Mouse (Mus musculus) C2C12 (cell line): ENCODE data around the gene Zfand2b.

ENCODE experiments used
- CTCF ChIP-seq: IDR thresholded peaks from one replicate; pipeline ENCODE4 v1.5.1; 2011; ENCODE audit not compliant: control insufficient read depth, insufficient read depth, insufficient read length
- MYOD1 ChIP-seq: IDR thresholded peaks from one replicate; pipeline ENCODE4 v1.6.1; 2011; ENCODE audit warnings: low read depth; ENCODE audit not compliant: control insufficient read depth, insufficient read length
- USF1 ChIP-seq: IDR thresholded peaks from one replicate; pipeline ENCODE4 v1.6.1; 2011; ENCODE audit warnings: low read depth, mild to moderate bottlenecking, control low read depth, moderate library complexity

DNA sequence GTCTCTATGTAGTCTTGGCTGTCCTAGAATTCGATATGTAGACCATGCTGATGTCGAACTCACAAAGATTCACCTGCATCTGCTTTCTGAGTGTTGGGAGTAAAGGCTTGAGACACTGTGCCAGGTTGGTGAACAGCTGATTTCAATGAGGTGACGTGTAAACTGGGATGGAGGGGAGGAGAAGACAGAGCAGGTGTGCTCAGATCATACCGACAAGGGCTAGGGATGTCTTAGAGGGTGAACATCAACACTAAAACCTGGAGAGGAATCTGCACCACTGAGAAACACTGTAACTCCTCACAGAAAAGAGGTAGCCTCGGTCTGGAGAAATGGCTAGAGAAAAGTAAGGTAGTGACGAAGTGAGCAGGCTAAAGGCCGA is 364 bp upstream of the Zfand2b start:
- TF ChIP-seq CTCF, result no peak
- no peak for TF ChIP-seq MYOD1
- TF ChIP-seq USF1, result no peak
